Mouse (Mus musculus) small intestine, adult 2 months (tissue): ENCODE data around the gene P2rx5.

Source experiments
- CTCF ChIP-seq: fragments of 200-500 bp; IDR thresholded peaks from 2 replicates; pipeline ENCODE4 v1.5.1; 2012; ENCODE audit warnings: low read depth, mild to moderate bottlenecking, control low read depth, inconsistent platforms, low read length, moderate library complexity, mixed read lengths; ENCODE audit not compliant: insufficient replicate concordance, insufficient read length; ENCODE audit errors: extremely low read depth
- POLR2A ChIP-seq: fragments of 200-500 bp; IDR thresholded peaks from 2 replicates; pipeline ENCODE4 v1.6.1; 2012; ENCODE audit warnings: low read depth, mild to moderate bottlenecking, control low read depth, inconsistent platforms, low read length, moderate library complexity

GRCm38 (mm10) chr11:73146975-73147365, 13.3 kb upstream of the P2rx5 start:
- TF ChIP-seq CTCF: no peak
- TF ChIP-seq POLR2A: no peak
